Mouse (Mus musculus): ENCODE results near the gene Figla. TPM values are rescaled to one million over a fixed set of nuclear protein-coding genes. Genes with fewer than 3 reads are reported as not detected.

Figla gene
- polyA plus RNA-seq, 1 experiment = not detected

- no peak for TF ChIP-seq GATA1 (IDR thresholded peaks at IDR 0.05; ENCODE audit: low read length)
- H3K4me3 ChIP-seq (replicated peaks) = no peak overlapping the region
Measured at GRCm38 (mm10) chr6:86028150-86028549, 12.2 kb downstream of the Figla start.

GRCm38 (mm10) chr6:86028601-86029322 is 12.8 kb downstream of the Figla start, which contains the start of gene Add2:
Add2 (plus strand) TSS chr6:86028681.
- no peak for TF ChIP-seq GATA1 (IDR thresholded peaks at IDR 0.05; ENCODE audit: low read length)
- TF ChIP-seq TAL1 (IDR thresholded peaks at IDR 0.05; ENCODE audit: low read length) = no peak
- Histone ChIP-seq H3K4me1 (ENCODE audit: control insufficient read depth) (no peaks in the 10 kb centered on the region), H3K27me3 (ENCODE audit: control insufficient read depth) (peaks cover 75% of the 10 kb centered on the region), H3K4me3 (replicated peaks) (no peak within 1 kb of the TSS), H3K36me3 (ENCODE audit: control insufficient read depth) (no peaks in the 10 kb centered on the region), H3K9me3 (ENCODE audit: control insufficient read depth, low read length) (no peaks in the 10 kb centered on the region)

More at GRCm38 (mm10) chr6:86028150-86028549, 12.2 kb downstream of the Figla start:
- no peaks in the 10 kb centered on the region for H3K36me3 ChIP-seq (ENCODE audit: control insufficient read depth)
- peaks cover 77% of the 10 kb centered on the region for H3K27me3 ChIP-seq (ENCODE audit: control insufficient read depth)
- H3K9me3 ChIP-seq (ENCODE audit: control insufficient read depth, low read length) = no peaks in the 10 kb centered on the region
- H3K4me1 ChIP-seq (ENCODE audit: control insufficient read depth) = no peaks in the 10 kb centered on the region

GRCm38 (mm10) chr6:86029323-86029713 is 13.3 kb downstream of the Figla start:
- H3K27me3 ChIP-seq (ENCODE audit: control insufficient read depth) = peaks cover 75% of the 10 kb centered on the region
- H3K4me3 ChIP-seq (replicated peaks) = no peak overlapping the region
- no peaks in the 10 kb centered on the region for H3K9me3 ChIP-seq (ENCODE audit: control insufficient read depth, low read length)
- no peaks in the 10 kb centered on the region for H3K4me1 ChIP-seq (ENCODE audit: control insufficient read depth)
- H3K36me3 ChIP-seq (ENCODE audit: control insufficient read depth) = no peaks in the 10 kb centered on the region
- TF ChIP-seq TAL1 (IDR thresholded peaks at IDR 0.05; ENCODE audit: low read length) = no peak
- no peak for TF ChIP-seq GATA1 (IDR thresholded peaks at IDR 0.05; ENCODE audit: low read length)

GRCm38 (mm10) chr6:86031527-86031926 is 15.6 kb downstream of the Figla start:
- peaks cover 57% of the 10 kb centered on the region for H3K27me3 ChIP-seq (ENCODE audit: control insufficient read depth)
- H3K4me3 ChIP-seq (replicated peaks) = no peak overlapping the region
- no peaks in the 10 kb centered on the region for H3K9me3 ChIP-seq (ENCODE audit: control insufficient read depth, low read length)
- TF ChIP-seq GATA1 (IDR thresholded peaks at IDR 0.05; ENCODE audit: low read length) (no peak), TAL1 (IDR thresholded peaks at IDR 0.05; ENCODE audit: low read length) (no peak)
- no peaks in the 10 kb centered on the region for H3K4me1 ChIP-seq (ENCODE audit: control insufficient read depth)
- H3K36me3 ChIP-seq (ENCODE audit: control insufficient read depth) = no peaks in the 10 kb centered on the region

GRCm38 (mm10) chr6:86033635-86034034 is 17.7 kb downstream of the Figla start:
- Histone ChIP-seq H3K4me3 (replicated peaks) (no peak overlapping the region), H3K27me3 (ENCODE audit: control insufficient read depth) (peaks cover 38% of the 10 kb centered on the region), H3K9me3 (ENCODE audit: control insufficient read depth, low read length) (no peaks in the 10 kb centered on the region)

GRCm38 (mm10) chr6:86038901-86039300 is 22.9 kb downstream of the Figla start:
- TF ChIP-seq GATA1 (IDR thresholded peaks at IDR 0.05; ENCODE audit: low read length) (no peak), TAL1 (IDR thresholded peaks at IDR 0.05; ENCODE audit: low read length) (no peak)
- Histone ChIP-seq H3K4me3 (replicated peaks) (no peak overlapping the region), H3K27me3 (ENCODE audit: control insufficient read depth) (peaks cover 14% of the 10 kb centered on the region), H3K9me3 (ENCODE audit: control insufficient read depth, low read length) (no peaks in the 10 kb centered on the region), H3K36me3 (ENCODE audit: control insufficient read depth) (no peaks in the 10 kb centered on the region), H3K4me1 (ENCODE audit: control insufficient read depth) (no peaks in the 10 kb centered on the region)

More at GRCm38 (mm10) chr6:86033635-86034034, 17.7 kb downstream of the Figla start:
- TF ChIP-seq GATA1 (IDR thresholded peaks at IDR 0.05; ENCODE audit: low read length) (no peak), TAL1 (IDR thresholded peaks at IDR 0.05; ENCODE audit: low read length) (no peak)
- no peaks in the 10 kb centered on the region for H3K36me3 ChIP-seq (ENCODE audit: control insufficient read depth)
- H3K4me1 ChIP-seq (ENCODE audit: control insufficient read depth) = no peaks in the 10 kb centered on the region

- Histone ChIP-seq H3K36me3 (ENCODE audit: control insufficient read depth) (no peaks in the 10 kb centered on the region), H3K4me3 (replicated peaks) (no peak overlapping the region), H3K27me3 (ENCODE audit: control insufficient read depth) (peaks cover 14% of the 10 kb centered on the region), H3K4me1 (ENCODE audit: control insufficient read depth) (no peaks in the 10 kb centered on the region), H3K9me3 (ENCODE audit: control insufficient read depth, low read length) (no peaks in the 10 kb centered on the region)
- TF ChIP-seq GATA1 (IDR thresholded peaks at IDR 0.05; ENCODE audit: low read length) (no peak), TAL1 (IDR thresholded peaks at IDR 0.05; ENCODE audit: low read length) (no peak)
Measured at GRCm38 (mm10) chr6:86040140-86040539, 24.2 kb downstream of the Figla start.

GRCm38 (mm10) chr6:86047510-86047909 is 31.5 kb downstream of the Figla start:
- TF ChIP-seq GATA1 (IDR thresholded peaks at IDR 0.05; ENCODE audit: low read length) = no peak
- TF ChIP-seq TAL1 (IDR thresholded peaks at IDR 0.05; ENCODE audit: low read length) = no peak
- Histone ChIP-seq H3K4me3 (replicated peaks) (no peak overlapping the region), H3K27me3 (ENCODE audit: control insufficient read depth) (peaks cover 4% of the 10 kb centered on the region; the same call in 1 of the 2 replicates), H3K36me3 (ENCODE audit: control insufficient read depth) (no peaks in the 10 kb centered on the region), H3K4me1 (ENCODE audit: control insufficient read depth) (peaks cover 20% of the 10 kb centered on the region), H3K9me3 (ENCODE audit: control insufficient read depth, low read length) (no peaks in the 10 kb centered on the region)

GRCm38 (mm10) chr6:86048509-86048908 is 32.5 kb downstream of the Figla start:
- H3K36me3 ChIP-seq (ENCODE audit: control insufficient read depth) = no peaks in the 10 kb centered on the region
- no peaks in the 10 kb centered on the region for H3K9me3 ChIP-seq (ENCODE audit: control insufficient read depth, low read length)
- no peak for TF ChIP-seq TAL1 (IDR thresholded peaks at IDR 0.05; ENCODE audit: low read length)
- peaks cover 28% of the 10 kb centered on the region for H3K4me1 ChIP-seq (ENCODE audit: control insufficient read depth)
- H3K4me3 ChIP-seq (replicated peaks) = no peak overlapping the region
- H3K27me3 ChIP-seq (ENCODE audit: control insufficient read depth) = peaks cover 6% of the 10 kb centered on the region; the same call in 1 of the 2 replicates

Data from erythroblast, embryonic 14.5 days (primary cell).